Mouse (Mus musculus) adrenal gland, postnatal 4 days (tissue): Measurements from ENCODE around the gene Lcn4. TPM values are rescaled to one million over a fixed set of nuclear protein-coding genes. Genes with fewer than 3 reads are reported as not detected.
A peak's percentile ranks its signal among the peaks of the same experiment; 100 is the strongest.

Experiments used
- DNase-seq, 2 experiments: peaks; one replicate each; pipeline ENCODE4 v3.0.0; 2021 to 2022; ENCODE audit warnings: low spot score in 2 of 2, mixed read lengths in 2 of 2
- total RNA-seq, 2 experiments: library from RNA; stranded (reverse); gene quantifications; 2 replicates each; pipeline ENCODE4 v1.2.3; 2021

The Lcn4 gene
- total RNA-seq, 2 experiments from 2014 or later = not detected

- DNase-seq = no peak
Measured at GRCm38 (mm10) chr2:26635489-26636324, 35.4 kb downstream of the Lcn4 start.

- no peak for DNase-seq
Measured at GRCm38 (mm10) chr2:26634629-26635488, 36.2 kb downstream of the Lcn4 start.

DNA sequence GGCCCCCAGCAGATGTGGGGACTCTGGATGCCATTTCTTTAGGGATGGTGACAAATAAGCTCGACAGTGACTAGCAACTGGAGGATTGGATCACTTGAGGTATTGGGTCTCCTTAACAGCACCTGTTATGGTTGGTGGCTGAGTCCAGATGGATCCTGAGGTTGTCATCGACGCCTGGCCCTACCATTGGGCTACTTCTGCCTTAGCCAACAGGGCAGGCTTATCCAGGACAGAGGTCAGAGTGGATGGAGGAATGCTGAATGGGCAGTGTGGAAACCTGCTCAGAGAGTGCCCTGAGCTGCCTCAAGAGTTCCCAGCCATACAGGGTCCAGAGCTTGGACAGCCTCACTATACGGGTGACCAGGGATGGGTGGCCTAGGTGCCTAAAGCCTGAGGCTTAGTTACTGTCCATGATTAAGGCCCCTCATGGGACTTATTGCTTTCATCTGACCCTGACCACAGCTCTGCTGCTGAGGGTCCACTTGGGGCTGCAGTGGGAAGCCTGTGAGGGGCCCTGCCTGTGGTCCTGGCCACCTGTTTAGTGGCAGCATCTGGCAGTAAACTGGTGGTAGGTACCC is 37.0 kb downstream of the Lcn4 start:
- no peak for DNase-seq

- DNase-seq = no peak
Measured at GRCm38 (mm10) chr2:26632541-26633395, 38.3 kb downstream of the Lcn4 start.

- no peak for DNase-seq
Measured at GRCm38 (mm10) chr2:26628792-26629437, 42.2 kb downstream of the Lcn4 start.

DNA sequence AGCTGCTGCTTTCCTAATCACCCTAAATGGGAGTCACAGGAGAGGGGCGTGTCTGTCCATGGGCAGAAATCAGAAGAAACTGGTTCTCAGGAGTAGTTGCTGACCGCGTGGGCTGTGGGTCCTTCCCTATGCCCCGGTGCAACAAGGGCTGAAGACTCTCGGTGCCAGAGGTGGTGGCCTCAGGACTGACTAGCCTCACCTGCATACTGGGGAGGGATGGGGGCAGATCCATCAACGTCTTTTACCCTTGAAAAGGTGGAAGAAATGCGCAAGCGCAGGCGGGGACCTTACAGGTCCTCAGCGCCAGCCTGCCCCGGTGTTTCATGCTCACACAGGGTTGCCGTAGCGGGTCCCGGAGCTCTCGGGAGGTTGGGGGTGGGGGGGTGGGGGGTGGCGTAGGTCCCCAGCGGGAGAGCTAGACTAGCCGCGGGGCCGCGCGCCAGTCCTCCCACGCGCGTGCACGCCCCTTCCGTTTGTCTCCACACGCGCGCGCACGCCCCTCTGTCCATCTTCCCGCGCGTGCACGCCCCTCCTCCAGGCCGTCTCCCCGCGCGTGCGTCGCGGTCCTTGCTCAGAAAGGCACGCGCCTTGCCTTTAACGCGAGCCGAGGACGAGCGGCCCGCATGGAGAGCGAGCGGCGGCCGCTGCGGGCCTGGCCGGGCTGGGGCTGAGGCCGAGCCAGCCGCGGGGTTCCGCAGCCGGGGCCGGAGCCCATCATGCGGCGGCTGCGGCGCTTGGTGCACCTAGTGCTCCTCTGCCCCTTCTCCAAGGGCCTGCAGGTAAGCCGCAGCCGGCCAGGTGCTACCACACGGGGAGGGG is 43.0 kb downstream of the Lcn4 start, which contains the start of gene Fam69b:
Gene Fam69b (plus strand): TSS at position 537 of the 819 bp plus-strand sequence.
- peak; percentile 31 to 44 for DNase-seq

DNA sequence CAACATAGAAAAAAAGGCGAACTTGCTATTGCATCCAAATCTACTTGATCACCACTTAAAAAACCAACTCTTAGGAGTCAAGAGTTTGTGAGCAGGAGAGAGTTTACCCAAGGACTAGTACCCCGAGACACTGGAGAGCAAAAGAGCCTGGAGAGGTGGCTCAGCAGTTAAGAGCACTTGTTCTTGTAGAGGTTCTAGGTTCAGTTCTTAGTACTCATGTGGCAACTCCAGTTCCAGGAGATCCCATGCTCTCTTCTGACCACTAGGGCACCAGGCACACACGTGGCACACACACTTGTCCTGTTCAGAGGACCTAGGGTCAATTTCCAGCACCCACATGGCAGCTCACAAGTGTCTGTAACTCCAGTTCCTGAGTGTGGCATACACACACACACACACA is 45.0 kb downstream of the Lcn4 start:
- DNase-seq = no peak

DNA sequence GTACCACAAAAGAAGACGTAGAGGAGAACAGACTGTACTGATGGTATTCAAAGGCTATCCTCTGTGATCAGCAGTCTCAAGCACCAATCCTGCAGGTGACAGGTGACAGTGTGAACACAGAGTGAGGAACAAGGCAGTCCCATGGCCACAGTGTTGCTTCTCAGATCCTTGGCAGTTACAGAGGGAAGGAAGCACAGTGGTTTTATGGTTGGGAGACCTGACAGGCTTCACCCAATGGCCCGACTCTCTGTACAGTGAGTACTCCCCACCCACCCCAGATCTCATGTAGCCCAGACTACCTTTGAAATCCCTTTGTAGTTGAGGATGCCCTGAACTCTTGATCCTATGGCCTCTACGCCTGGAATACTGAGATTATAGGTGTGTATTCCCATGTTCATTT is 45.7 kb downstream of the Lcn4 start:
- DNase-seq = no peak

- no peak for DNase-seq
Measured at GRCm38 (mm10) chr2:26622984-26623383, 48.1 kb downstream of the Lcn4 start.

DNA sequence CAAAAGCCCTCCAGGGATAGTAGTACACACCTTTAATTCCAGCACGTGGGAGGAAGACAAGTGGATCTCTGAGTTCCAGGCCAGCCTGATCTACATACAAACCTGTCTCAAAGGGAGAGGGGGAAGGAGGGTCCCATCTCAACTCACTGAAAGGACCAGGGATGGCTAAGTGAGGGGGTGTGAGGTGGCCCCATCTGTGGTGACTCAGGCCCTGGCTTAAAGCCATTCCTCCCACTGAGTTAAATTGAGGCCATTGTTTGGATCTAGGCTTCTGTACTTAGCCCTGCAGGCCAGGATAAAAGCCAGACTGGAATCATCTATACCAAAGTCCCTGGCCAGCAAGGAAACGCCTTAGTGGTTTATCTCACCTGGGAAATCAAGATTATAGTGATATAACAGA is 49.8 kb downstream of the Lcn4 start:
- DNase-seq = no peak

GRCm38 (mm10) chr2:26617928-26618327 is 53.2 kb downstream of the Lcn4 start:
- no peak for DNase-seq

Other genes starting within 250 kb of the Lcn4 start
- gene Sec16a, start 226.1 kb downstream of the Lcn4 start, total RNA-seq = 10 to 100 TPM; 53.7 to 58.6 TPM
- gene Notch1, start 154.6 kb downstream of the Lcn4 start, total RNA-seq = 10 to 100 TPM; 35.1 to 48.7 TPM
- gene Egfl7, start 91.3 kb downstream of the Lcn4 start, total RNA-seq = 100 to 1,000 TPM; 265 to 295 TPM
- gene Gm20532, start 84.6 kb downstream of the Lcn4 start, total RNA-seq = not detected
- gene Agpat2, start 66.9 kb downstream of the Lcn4 start, total RNA-seq = 100 to 1,000 TPM; 121 to 156 TPM
- gene Fam69b, start 42.8 kb downstream of the Lcn4 start, total RNA-seq = 10 to 100 TPM; 11.1 to 11.4 TPM
- not detected for gene Abo, start 193.7 kb upstream of the Lcn4 start, total RNA-seq
- gene Surf6, start 231.6 kb upstream of the Lcn4 start, total RNA-seq = 10 to 100 TPM; 31.1 to 31.7 TPM
- gene Med22, start 239.4 kb upstream of the Lcn4 start, total RNA-seq = 10 to 100 TPM; 61.2 to 65.8 TPM
- gene Rpl7a, start 239.5 kb upstream of the Lcn4 start, total RNA-seq = 100 to 1,000 TPM; 585 to 598 TPM
- gene Surf2, start 245.1 kb upstream of the Lcn4 start, total RNA-seq = 10 to 100 TPM; 42.6 to 43.6 TPM
- gene Surf1, start 245.2 kb upstream of the Lcn4 start, total RNA-seq = 100 to 1,000 TPM in 1 of 2 experiments, 10 to 100 TPM in 1; 90.9 to 103 TPM